Mouse (Mus musculus) ES-E14 (cell line): ENCODE results near the gene Ranbp10. TPM values are rescaled to one million over a fixed set of nuclear protein-coding genes. Genes with fewer than 3 reads are reported as not detected.

Experiments used
- DNase-seq: peaks from one replicate; pipeline ENCODE4 v3.0.0-alpha.2; 2013; ENCODE audit warnings: low read depth, low spot score
- H3K27ac ChIP-seq: 2 replicates; pipeline ENCODE4 v1.5.1; 2012; ENCODE audit warnings: low read depth, mild to moderate bottlenecking, low read length, moderate library complexity, mixed read lengths; ENCODE audit not compliant: poor library complexity, insufficient read depth, severe bottlenecking
- H3K36me3 ChIP-seq: 2 replicates; pipeline ENCODE4 v1.6.1; 2012; ENCODE audit warnings: mild to moderate bottlenecking, low read length, moderate library complexity, mixed read lengths; ENCODE audit not compliant: control insufficient read depth, poor library complexity, insufficient read depth, severe bottlenecking
- H3K4me1 ChIP-seq, 2 experiments: fragments of 150-350 bp in 1 of 2; sonication (generic) in 1 of 2; 2 replicates each; pipeline ENCODE4 v1.6.1; 2012; ENCODE audit warnings: low read length in 2 of 2, mild to moderate bottlenecking in 1 of 2, mixed read lengths in 1 of 2; ENCODE audit not compliant: control insufficient read depth in 2 of 2, insufficient read depth in 2 of 2, poor library complexity in 1 of 2
- H3K4me3 ChIP-seq, 2 experiments: fragments of 150-350 bp in 1 of 2; sonication (generic) in 1 of 2; 2 replicates each; pipeline ENCODE4 v1.5.1; 2012; ENCODE audit warnings: low read length in 2 of 2, low read depth in 1 of 2, mild to moderate bottlenecking in 1 of 2, mixed read lengths in 1 of 2; ENCODE audit not compliant: insufficient read depth in 1 of 2, poor library complexity in 1 of 2, severe bottlenecking in 1 of 2
- H3K9ac ChIP-seq: 2 replicates; pipeline ENCODE4 v1.6.1; 2012; ENCODE audit warnings: low read depth, mild to moderate bottlenecking, low read length, mixed read lengths; ENCODE audit not compliant: poor library complexity, insufficient read depth, severe bottlenecking
- H3K9me3 ChIP-seq: fragments of 150-350 bp; sonication (generic); 2 replicates; pipeline ENCODE4 v1.6.1; 2012; ENCODE audit warnings: low read depth, mild to moderate bottlenecking, low read length; ENCODE audit not compliant: control insufficient read depth, insufficient read depth
- CHD2 ChIP-seq: IDR thresholded peaks from 2 replicates; pipeline ENCODE4 v1.6.1; 2014; ENCODE audit warnings: mild to moderate bottlenecking, low read depth, low read length, inconsistent platforms
- HCFC1 ChIP-seq: IDR thresholded peaks from 2 replicates; pipeline ENCODE4 v1.6.1; 2012; ENCODE audit warnings: low read length, inconsistent platforms, borderline replicate concordance; ENCODE audit not compliant: insufficient read depth
- MAFK ChIP-seq: IDR thresholded peaks from 2 replicates; pipeline ENCODE4 v1.6.1; 2014; ENCODE audit warnings: mild to moderate bottlenecking, low read depth, low read length, inconsistent platforms; ENCODE audit not compliant: insufficient read depth
- ZC3H11A ChIP-seq: IDR thresholded peaks from 2 replicates; pipeline ENCODE4 v1.6.1; 2012; ENCODE audit warnings: low read depth, mild to moderate bottlenecking, inconsistent platforms, low read length, borderline replicate concordance
- ZNF384 ChIP-seq: IDR thresholded peaks from 2 replicates; pipeline ENCODE4 v1.6.1; 2012; ENCODE audit warnings: low read depth, low read length, inconsistent platforms
- in situ Hi-C, 2 experiments: fragments of 600-800 bp; cut with MboI; formaldehyde crosslinking; loops; one replicate each; pipeline ENCODE4 v1.15.1; 2025; ENCODE audit warnings: low sequenced_read_pairs in 2 of 2, inconsistent platforms in 1 of 2; ENCODE audit not compliant: unreplicated experiment in 2 of 2
- total RNA-seq: library from RNA; depleted of rRNA; stranded (reverse); fragments of 300-350 nt; gene quantifications from 2 replicates; pipeline ENCODE4 v1.2.3, GENCODE M21; 2012

The Ranbp10 gene
- total RNA-seq, 1 experiment: 13.7 TPM

DNA sequence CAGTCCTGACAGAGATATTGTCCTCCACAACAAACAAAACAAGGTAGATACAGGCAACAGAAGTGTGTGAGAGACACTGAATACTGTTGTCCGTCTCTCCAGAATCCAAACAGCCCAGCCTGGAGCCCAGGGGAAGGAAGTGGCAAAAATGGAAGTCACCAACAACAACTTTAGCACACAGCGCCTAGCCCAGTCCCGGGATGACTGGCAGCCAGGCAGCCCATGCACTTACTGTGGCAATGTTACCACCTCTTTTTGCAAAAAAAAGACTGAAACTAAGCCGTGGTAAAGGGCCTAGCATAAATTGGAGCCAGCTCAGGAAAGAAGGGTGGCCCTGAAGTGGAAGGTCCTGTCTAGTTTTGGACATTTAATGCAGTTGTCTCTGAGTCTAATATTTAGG lies 771 bp downstream of the Ranbp10 start:
- no peak overlapping the region for H3K27ac ChIP-seq
- no peak for DNase-seq
- peaks cover 0 to 7% of the 10 kb centered on the region in 2 experiments; a peak in 1 of 4 replicates for H3K4me1 ChIP-seq
- peak overlapping the region; percentile 78 for H3K4me3 ChIP-seq
- H3K36me3 ChIP-seq: peaks cover 5% of the 10 kb centered on the region; the same call in 1 of the 2 replicates
- H3K9ac ChIP-seq: peak overlapping the region; percentile 88
- no peaks in the 10 kb centered on the region for H3K9me3 ChIP-seq
- no peak for TF ChIP-seq ZC3H11A
- in situ Hi-C loops: no loop called here

DNA sequence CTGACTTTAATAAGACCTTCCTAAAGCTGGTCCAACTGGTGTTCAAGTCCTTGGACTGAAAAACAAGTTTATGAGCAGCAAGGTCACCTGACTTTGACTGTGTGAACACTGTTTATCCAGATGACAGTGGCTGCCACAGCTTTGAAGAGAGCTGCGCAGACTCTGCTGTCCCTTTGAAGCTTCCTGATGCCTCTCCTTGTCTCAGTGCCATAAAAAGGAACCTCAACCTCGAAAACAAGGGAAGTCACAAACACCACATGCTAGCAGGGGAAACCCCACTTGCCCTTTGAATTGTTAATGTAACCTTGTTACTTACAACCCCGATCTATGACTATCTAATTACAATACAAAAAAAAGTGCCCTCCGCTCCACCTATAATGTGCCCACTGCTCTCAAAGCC lies 1.6 kb downstream of the Ranbp10 start:
- Histone ChIP-seq H3K9me3 (no peaks in the 10 kb centered on the region), H3K27ac (no peak overlapping the region), H3K4me1 (peaks cover 0 to 7% of the 10 kb centered on the region in 2 experiments; a peak in 1 of 4 replicates), H3K9ac (no peak overlapping the region), H3K4me3 (0 out of 4 replicates have a peak overlapping the region, but pooled peaks of 1 of the 2 experiments have one; percentile 13), H3K36me3 (peaks cover 8% of the 10 kb centered on the region; the same call in 1 of the 2 replicates)
- in situ Hi-C loops: no loop called here
- no peak for TF ChIP-seq HCFC1
- TF ChIP-seq ZC3H11A: no peak
- TF ChIP-seq CHD2: no peak
- no peak for TF ChIP-seq ZNF384
- no peak for TF ChIP-seq MAFK
- no peak for DNase-seq

- in situ Hi-C loops: no loop called here
- H3K27ac ChIP-seq: no peak overlapping the region
- no peak overlapping the region for H3K9ac ChIP-seq
- peaks cover 0 to 7% of the 10 kb centered on the region in 2 experiments; a peak in 1 of 4 replicates for H3K4me1 ChIP-seq
- DNase-seq: no peak
- H3K36me3 ChIP-seq: peaks cover 8% of the 10 kb centered on the region; the same call in 1 of the 2 replicates
- no peaks in the 10 kb centered on the region for H3K9me3 ChIP-seq
- TF ChIP-seq CHD2 (no peak), HCFC1 (no peak), ZC3H11A (no peak), ZNF384 (no peak), MAFK (no peak)
- H3K4me3 ChIP-seq: no peak overlapping the region
These were observed 6.2 kb downstream of the Ranbp10 start for GRCm38 (mm10) chr8:105820925-105821324.

DNA sequence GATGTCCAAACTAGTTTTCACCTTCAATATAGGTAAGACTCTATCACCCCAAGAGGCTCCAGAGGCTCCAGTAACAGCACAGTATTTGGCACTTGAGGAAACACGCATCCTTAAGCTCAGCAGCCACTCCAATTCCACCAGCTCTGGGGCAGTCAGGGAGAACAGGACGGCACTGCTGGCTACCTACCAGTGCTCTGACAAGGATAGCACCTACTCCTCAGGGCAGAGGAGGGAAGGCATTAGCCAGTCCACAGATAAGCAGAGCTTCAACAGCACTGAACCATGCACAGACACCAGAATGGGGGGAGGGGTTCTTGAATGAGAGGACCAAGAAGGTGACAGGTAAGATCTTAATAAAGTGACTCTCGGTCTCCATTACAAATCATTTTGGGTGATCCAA lies 7.5 kb downstream of the Ranbp10 start:
- DNase-seq: no peak
- TF ChIP-seq MAFK (no peak), CHD2 (no peak), ZNF384 (no peak), HCFC1 (no peak), ZC3H11A (no peak)
- peaks cover 0 to 2% of the 10 kb centered on the region in 2 experiments; a peak in 1 of 4 replicates for H3K4me1 ChIP-seq
- H3K4me3 ChIP-seq: no peak overlapping the region
- H3K36me3 ChIP-seq: peaks cover 8% of the 10 kb centered on the region; the same call in 1 of the 2 replicates
- H3K27ac ChIP-seq: no peak overlapping the region
- no peaks in the 10 kb centered on the region for H3K9me3 ChIP-seq
- in situ Hi-C loops: no loop called here
- no peak overlapping the region for H3K9ac ChIP-seq

DNA sequence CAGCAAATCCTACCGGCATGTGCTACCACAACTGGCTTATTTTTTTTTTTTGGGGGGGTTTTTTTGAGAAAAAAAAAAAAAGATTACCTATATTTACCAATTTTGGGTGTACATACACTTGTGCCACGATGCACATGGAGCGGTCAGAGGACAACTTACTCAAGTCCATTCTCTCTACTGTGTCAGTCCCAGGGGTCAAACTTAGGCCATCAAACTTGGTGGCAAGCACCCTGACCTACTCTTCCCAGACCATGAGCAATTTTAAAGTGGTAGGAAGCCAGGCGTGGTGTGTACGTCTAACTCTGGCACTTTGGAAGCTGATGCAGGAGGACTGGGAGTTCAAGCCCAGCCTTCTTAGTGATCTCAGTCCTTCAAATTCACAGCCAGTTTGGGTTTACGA lies 13.9 kb downstream of the Ranbp10 start:
- H3K4me3 ChIP-seq: no peak overlapping the region
- H3K27ac ChIP-seq: no peak overlapping the region
- TF ChIP-seq MAFK: no peak
- no peak for TF ChIP-seq HCFC1
- TF ChIP-seq CHD2: no peak
- no peak for TF ChIP-seq ZC3H11A
- TF ChIP-seq ZNF384: no peak
- in situ Hi-C loops: no loop called here
- no peak overlapping the region for H3K9ac ChIP-seq
- H3K4me1 ChIP-seq: no peaks in the 10 kb centered on the region
- DNase-seq: no peak
- no peaks in the 10 kb centered on the region for H3K9me3 ChIP-seq
- H3K36me3 ChIP-seq: peaks cover 2% of the 10 kb centered on the region; the same call in 1 of the 2 replicates
